Mouse (Mus musculus) midbrain, embryonic 12.5 days (tissue): Measurements from ENCODE around the gene Tlr13. TPM values are rescaled to one million over a fixed set of nuclear protein-coding genes. Genes with fewer than 3 reads are reported as not detected.

Experiments
- ATAC-seq: fragments of 200-750 bp; cut with Nextera tagmentation; 2 replicates; pipeline ENCODE4 v1.8.0; 2017; ENCODE audit warnings: low read depth, moderate TSS enrichment, moderate library complexity; ENCODE audit not compliant: low FRiP score
- H3K27ac ChIP-seq: fragments of 300-500 bp; sonication (generic); replicated peaks from 2 replicates; pipeline ENCODE4 v1.5.1; 2016; ENCODE audit warnings: mild to moderate bottlenecking
- H3K27me3 ChIP-seq: fragments of 300-500 bp; sonication (generic); 2 replicates; pipeline ENCODE4 v1.6.1; 2016; ENCODE audit warnings: mild to moderate bottlenecking
- H3K36me3 ChIP-seq: fragments of 300-500 bp; sonication (generic); 2 replicates; pipeline ENCODE4 v1.6.1; 2016
- H3K4me1 ChIP-seq: fragments of 300-500 bp; sonication (generic); 2 replicates; pipeline ENCODE4 v1.6.1; 2016
- H3K4me2 ChIP-seq: fragments of 300-500 bp; sonication (generic); replicated peaks from 2 replicates; pipeline ENCODE4 v1.6.1; 2016; ENCODE audit warnings: mild to moderate bottlenecking, moderate library complexity
- H3K4me3 ChIP-seq: fragments of 300-500 bp; sonication (generic); 2 replicates; pipeline ENCODE4 v1.5.1; 2016; ENCODE audit warnings: mild to moderate bottlenecking
- H3K9ac ChIP-seq: fragments of 300-500 bp; sonication (generic); replicated peaks from 2 replicates; pipeline ENCODE4 v1.6.1; 2016; ENCODE audit warnings: mild to moderate bottlenecking, moderate library complexity
- H3K9me3 ChIP-seq: fragments of 300-500 bp; sonication (generic); 2 replicates; pipeline ENCODE4 v1.6.1; 2016; ENCODE audit warnings: mild to moderate bottlenecking
- WGBS: fragments of 180-500 bp; shearing (Covaris S2); methylation state at CpG from one replicate; pipeline ENCODE4 v1.1.7; 2016; 5-methylcytosine and 5-hydroxymethylcytosine counted together
- polyA plus RNA-seq: library from polyadenylated mRNA; unstranded; fragments of >200 nt; fragmentation: Nextera tagmentation; extraction: Ambion mirVana; gene quantifications from 2 replicates; pipeline ENCODE4 v1.2.1, GENCODE M21; 2016

Gene Tlr13
- polyA plus RNA-seq, 1 experiment from 2014 or later, result 0.28 TPM

DNA sequence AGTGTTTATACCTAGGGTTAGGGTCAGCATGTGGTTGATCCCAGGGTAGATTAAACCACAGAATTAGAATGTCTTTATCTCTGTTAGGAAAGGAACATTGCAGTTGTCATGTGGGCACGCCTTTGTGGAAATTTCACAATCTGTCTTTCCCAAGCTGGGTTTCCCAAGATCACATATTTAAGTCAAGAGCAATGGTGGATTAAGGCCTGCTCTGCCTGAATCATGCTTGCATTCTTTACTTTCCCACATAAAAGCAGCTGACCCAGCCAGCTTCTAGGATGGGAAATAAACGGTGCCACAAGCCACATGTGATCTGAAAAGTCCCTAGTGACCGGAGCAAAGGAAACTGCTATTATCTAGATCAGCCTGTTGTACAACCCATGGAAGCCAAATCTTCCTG is 6.5 kb downstream of the Tlr13 start:
- no peaks in the 10 kb centered on the region for H3K9me3 ChIP-seq
- H3K27me3 ChIP-seq, result no peaks in the 10 kb centered on the region; the same call in 1 of the 2 replicates
- no peaks in the 10 kb centered on the region for H3K36me3 ChIP-seq
- no peak overlapping the region for H3K27ac ChIP-seq
- no peaks in the 10 kb centered on the region for H3K4me1 ChIP-seq
- H3K9ac ChIP-seq, result no peak overlapping the region
- WGBS, result 82% methylated on average over 3 of the region's 3 CpGs
- ATAC-seq, result no peak
- no peak overlapping the region for H3K4me3 ChIP-seq
- H3K4me2 ChIP-seq, result no peak overlapping the region

DNA sequence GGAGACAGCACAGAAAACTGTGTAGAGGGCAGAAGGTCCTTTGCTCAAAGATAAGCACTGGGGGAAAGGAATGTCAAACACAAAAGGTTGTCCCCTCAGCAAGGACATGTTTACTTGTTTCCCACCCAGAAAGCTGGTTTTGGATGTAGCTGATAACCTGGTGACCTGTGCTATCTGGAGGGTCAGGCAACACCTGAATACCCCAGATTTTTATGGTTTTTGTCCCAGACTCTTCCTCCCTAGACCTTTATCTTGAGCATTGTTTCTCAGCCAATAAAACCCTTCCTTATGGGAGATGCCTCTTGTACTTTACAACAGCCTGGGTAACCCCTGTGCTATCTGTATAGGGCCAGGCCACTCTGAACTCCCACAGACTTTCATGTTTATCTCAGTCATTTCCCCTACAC is 11.2 kb downstream of the Tlr13 start:
- no peaks in the 10 kb centered on the region for H3K9me3 ChIP-seq
- no peak overlapping the region for H3K4me3 ChIP-seq
- H3K27ac ChIP-seq, result no peak overlapping the region
- no peaks in the 10 kb centered on the region for H3K4me1 ChIP-seq
- no peaks in the 10 kb centered on the region for H3K36me3 ChIP-seq
- no peak overlapping the region for H3K4me2 ChIP-seq
- no peak for ATAC-seq
- H3K9ac ChIP-seq, result no peak overlapping the region
- H3K27me3 ChIP-seq, result no peaks in the 10 kb centered on the region; the same call in 1 of the 2 replicates

DNA sequence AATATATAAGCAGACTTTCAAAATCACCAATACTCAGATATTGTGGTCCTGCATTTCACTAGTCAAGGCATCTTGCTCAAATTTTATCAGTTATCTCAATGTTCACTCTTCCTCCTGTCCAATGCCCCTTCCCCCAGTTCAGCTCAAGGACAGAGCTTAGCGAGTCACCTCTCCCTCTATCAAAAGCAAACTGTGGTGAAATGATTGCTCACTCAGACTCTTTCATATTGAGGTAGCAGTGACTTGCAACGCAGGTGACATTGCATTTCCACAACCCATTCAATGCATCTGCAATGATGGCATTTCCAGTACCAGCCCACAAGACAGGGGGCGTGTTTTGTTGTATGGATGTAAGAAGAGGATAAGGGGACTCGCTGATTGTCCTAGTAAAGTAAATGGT is 12.9 kb downstream of the Tlr13 start:
- Histone ChIP-seq H3K4me3 (no peak overlapping the region), H3K4me2 (no peak overlapping the region), H3K27ac (no peak overlapping the region), H3K9me3 (no peaks in the 10 kb centered on the region), H3K27me3 (no peaks in the 10 kb centered on the region), H3K36me3 (no peaks in the 10 kb centered on the region), H3K9ac (no peak overlapping the region), H3K4me1 (no peaks in the 10 kb centered on the region)
- no peak for ATAC-seq
- 73% methylated on average over 4 of the region's 4 CpGs for WGBS

DNA sequence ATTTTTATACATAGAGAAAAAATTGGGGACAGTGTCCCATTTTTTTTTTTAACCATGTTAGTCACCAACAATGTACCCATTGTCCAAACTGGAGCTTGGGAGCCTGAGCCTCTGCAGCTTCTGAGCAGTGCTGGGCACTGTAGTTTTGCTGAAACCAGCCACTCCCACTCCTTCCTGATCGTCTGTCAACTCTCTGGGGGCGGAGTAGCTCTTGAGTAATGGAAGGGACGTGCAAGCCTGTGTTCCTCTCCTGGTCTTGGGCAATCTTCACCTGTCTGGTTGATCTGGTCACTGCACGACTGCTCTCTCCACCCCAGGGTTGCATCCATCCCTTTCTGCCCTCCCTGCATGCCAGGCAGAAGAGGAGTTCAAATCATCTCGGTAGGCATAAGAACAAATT is 21.0 kb downstream of the Tlr13 start:
- Histone ChIP-seq H3K9me3 (no peaks in the 10 kb centered on the region), H3K4me3 (no peak overlapping the region), H3K9ac (no peak overlapping the region), H3K27ac (no peak overlapping the region), H3K4me2 (no peak overlapping the region), H3K36me3 (no peaks in the 10 kb centered on the region), H3K4me1 (no peaks in the 10 kb centered on the region), H3K27me3 (no peaks in the 10 kb centered on the region; the same call in 1 of the 2 replicates)
- no peak for ATAC-seq
- WGBS, result 65% methylated on average over 5 of the region's 5 CpGs

DNA sequence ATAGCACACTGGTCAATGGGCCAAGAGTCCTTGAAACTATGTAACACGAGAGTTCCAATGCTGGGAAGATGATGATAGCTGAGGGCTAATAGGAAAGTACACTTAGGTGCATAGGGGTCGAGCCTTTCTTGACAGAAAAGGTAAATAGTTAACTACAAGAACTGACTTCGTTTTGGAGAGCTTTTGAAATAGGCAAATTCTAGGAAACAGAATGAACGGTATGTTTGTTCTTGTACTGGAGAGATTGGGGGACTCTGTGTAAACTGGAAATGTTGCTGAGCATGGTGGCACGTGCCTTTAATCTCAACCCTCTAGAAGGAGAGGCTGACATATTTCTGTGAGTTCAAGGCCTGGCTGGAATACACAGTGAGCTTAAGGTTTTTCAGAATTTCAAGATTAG is 21.6 kb downstream of the Tlr13 start:
- no peaks in the 10 kb centered on the region; the same call in 1 of the 2 replicates for H3K27me3 ChIP-seq
- no peaks in the 10 kb centered on the region for H3K4me1 ChIP-seq
- H3K4me3 ChIP-seq, result no peak overlapping the region
- H3K4me2 ChIP-seq, result no peak overlapping the region
- ATAC-seq, result no peak
- no peak overlapping the region for H3K9ac ChIP-seq
- H3K9me3 ChIP-seq, result no peaks in the 10 kb centered on the region
- H3K36me3 ChIP-seq, result no peaks in the 10 kb centered on the region
- WGBS, result 72% methylated on average over 5 of the region's 5 CpGs
- H3K27ac ChIP-seq, result no peak overlapping the region

DNA sequence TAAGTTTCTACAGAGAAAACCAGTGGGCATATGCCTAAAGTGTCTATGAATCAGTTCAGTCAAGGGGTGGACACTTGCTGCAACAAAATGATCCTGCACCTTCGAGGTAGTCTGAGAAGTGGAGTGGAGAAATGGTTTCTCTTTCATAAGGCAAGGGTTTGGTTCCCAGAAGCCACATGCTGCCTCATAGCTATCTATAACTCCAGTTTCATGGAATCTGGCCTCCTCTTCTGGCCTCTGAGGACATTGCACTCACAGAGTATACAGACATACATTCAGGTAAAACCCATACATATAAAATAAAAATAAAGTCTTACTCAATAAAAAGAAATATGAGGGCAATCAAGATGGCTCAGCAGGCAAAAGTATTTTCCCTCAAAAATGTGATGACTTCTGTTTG is 22.1 kb downstream of the Tlr13 start:
- no peak overlapping the region for H3K4me3 ChIP-seq
- no peaks in the 10 kb centered on the region; the same call in 1 of the 2 replicates for H3K27me3 ChIP-seq
- WGBS, result 89% methylated on average over 1 of the region's 1 CpGs
- no peak overlapping the region for H3K4me2 ChIP-seq
- ATAC-seq, result no peak
- no peak overlapping the region for H3K9ac ChIP-seq
- no peaks in the 10 kb centered on the region for H3K36me3 ChIP-seq
- H3K27ac ChIP-seq, result no peak overlapping the region
- H3K9me3 ChIP-seq, result no peaks in the 10 kb centered on the region
- no peaks in the 10 kb centered on the region for H3K4me1 ChIP-seq

DNA sequence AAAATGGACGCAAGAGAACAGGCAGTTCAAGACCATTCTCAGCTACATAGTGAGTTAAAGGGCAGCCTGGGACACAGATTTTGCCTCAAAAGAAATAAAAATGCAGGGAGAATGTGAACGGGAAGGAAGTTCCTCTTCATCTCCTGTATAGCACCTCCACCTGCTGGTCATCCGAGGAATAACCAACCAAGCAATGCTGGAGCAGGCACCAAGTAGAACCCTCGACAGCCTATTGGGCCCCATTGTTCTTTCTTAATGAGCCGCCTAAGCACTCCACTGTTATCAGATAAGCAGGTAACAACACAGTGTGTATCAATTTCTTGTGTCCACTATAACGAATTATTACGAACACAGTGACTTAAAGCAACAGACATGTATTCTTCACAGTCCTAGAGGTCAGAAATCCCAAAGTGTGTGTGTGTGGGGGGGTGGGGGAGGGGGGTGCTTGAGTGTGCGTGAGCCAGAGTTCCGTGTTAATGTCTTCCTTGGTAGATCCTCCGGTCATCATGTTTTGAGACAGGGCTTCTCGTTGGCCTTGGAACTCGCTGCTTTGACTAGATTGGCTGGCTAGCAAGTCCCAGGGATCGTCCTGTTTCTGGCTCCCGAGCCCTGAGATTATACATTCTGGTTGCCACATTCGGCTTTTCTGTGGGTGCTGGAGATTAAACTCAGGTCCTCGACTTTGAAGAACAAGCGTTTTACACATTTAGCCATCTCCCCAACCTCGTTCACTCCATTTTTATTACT is 28.3 kb downstream of the Tlr13 start:
- Histone ChIP-seq H3K4me3 (peak overlapping the region; percentile 32), H3K9ac (no peak overlapping the region), H3K4me2 (peak overlapping the region; percentile 48), H3K9me3 (no peaks in the 10 kb centered on the region), H3K27me3 (no peaks in the 10 kb centered on the region; the same call in 1 of the 2 replicates), H3K27ac (no peak overlapping the region), H3K36me3 (no peaks in the 10 kb centered on the region), H3K4me1 (no peaks in the 10 kb centered on the region)
- ATAC-seq, result peak; percentile 85
- 31% methylated on average over 18 of the region's 18 CpGs for WGBS

DNA sequence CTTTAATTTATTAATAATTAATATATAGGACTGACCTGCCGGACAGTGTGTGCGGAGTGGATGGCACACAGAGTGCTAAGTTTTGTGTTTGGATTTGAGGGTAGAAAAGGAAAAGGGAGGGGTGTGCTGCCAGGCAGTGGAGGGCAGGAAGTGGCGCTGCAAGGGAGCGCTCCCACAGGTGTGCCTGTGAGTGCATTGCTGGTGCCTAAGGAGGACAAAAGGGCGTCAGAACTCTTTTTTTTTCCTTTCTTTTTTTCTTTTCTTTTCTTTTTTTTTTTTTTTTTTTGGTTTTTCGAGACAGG is 28.8 kb downstream of the Tlr13 start:
- ATAC-seq, result peak; percentile 59
- Histone ChIP-seq H3K9ac (no peak overlapping the region), H3K36me3 (no peaks in the 10 kb centered on the region), H3K9me3 (no peaks in the 10 kb centered on the region), H3K27ac (no peak overlapping the region), H3K4me2 (peak overlapping the region; percentile 48), H3K4me3 (peak overlapping the region; percentile 32; the same call in 1 of the 2 replicates), H3K4me1 (no peaks in the 10 kb centered on the region), H3K27me3 (no peaks in the 10 kb centered on the region; the same call in 1 of the 2 replicates)
- WGBS, result 54% methylated on average over 5 of the region's 6 CpGs

DNA sequence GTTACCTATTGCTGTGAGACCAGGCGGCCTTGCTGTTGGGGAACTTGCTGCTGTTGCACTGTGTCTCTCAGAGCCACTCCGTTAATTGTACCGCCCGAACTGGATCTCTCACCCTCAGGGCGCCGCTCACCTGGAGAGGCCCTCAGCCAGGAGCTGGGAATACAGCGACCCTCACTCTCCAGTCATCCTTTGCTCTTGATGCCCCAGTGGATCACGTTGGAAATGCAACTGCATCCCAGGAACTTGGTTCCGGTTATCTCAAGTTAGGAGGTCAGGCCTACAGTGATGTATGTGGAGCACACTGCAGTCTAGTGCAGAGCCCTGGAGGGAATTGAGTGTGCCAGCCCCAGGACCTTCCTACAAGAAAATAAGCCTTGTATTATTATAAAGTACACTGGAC is 33.3 kb downstream of the Tlr13 start:
- Histone ChIP-seq H3K9ac (no peak overlapping the region), H3K27ac (no peak overlapping the region), H3K9me3 (no peaks in the 10 kb centered on the region), H3K36me3 (no peaks in the 10 kb centered on the region), H3K27me3 (no peaks in the 10 kb centered on the region), H3K4me1 (no peaks in the 10 kb centered on the region), H3K4me2 (no peak overlapping the region), H3K4me3 (no peak overlapping the region)
- ATAC-seq, result no peak
- WGBS, result 50% methylated on average over 9 of the region's 9 CpGs

DNA sequence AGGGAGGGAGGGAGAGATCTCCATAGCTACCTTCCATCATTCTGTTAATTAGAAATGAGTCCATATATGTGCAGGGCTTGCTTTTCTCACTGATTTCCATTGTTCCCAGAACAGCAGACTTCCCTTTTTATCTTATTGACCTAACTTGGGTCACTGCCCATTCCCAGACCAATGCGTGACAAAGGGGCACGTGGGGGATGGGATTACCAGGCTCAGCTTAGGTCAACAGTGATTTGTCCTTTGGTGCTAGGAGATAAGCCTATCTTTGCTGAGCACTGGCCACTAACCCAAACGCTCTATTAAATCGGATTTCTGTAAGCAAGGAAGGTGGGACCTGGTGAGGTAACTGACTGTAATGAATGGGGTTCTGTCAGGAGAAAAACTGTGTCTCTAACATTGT is 41.3 kb downstream of the Tlr13 start:
- Histone ChIP-seq H3K4me1 (peaks cover 16% of the 10 kb centered on the region), H3K4me3 (no peak overlapping the region), H3K27me3 (no peaks in the 10 kb centered on the region), H3K9me3 (no peaks in the 10 kb centered on the region), H3K9ac (no peak overlapping the region), H3K27ac (no peak overlapping the region), H3K36me3 (no peaks in the 10 kb centered on the region), H3K4me2 (no peak overlapping the region)
- 23% methylated on average over 4 of the region's 4 CpGs for WGBS
- ATAC-seq, result no peak

DNA sequence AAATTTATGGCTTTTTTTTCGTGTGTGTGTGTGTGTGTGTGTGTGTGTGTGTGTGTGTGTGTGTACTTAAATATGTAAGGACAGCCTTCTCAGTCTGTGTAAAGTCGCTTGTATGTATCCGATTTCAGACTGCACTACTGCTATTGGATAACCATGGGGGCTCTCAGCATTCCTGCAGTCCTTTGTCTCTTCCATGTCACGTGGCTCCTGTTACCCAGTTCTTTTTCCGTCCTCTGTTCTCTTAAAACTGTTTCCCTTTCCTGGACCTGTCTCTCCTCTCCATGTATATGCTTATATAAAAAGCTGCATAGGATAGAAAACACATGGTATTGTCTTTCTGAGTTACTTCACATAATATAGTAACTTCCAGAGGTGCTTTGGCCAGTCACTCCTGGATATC is 42.7 kb downstream of the Tlr13 start:
- Histone ChIP-seq H3K27me3 (no peaks in the 10 kb centered on the region), H3K9me3 (no peaks in the 10 kb centered on the region), H3K4me2 (peak overlapping the region; percentile 13; the same call in 1 of the 2 replicates), H3K4me3 (no peak overlapping the region), H3K4me1 (peaks cover 25% of the 10 kb centered on the region), H3K36me3 (no peaks in the 10 kb centered on the region), H3K27ac (peak overlapping the region; percentile 78), H3K9ac (no peak overlapping the region)
- ATAC-seq, result peak; percentile 16; the same call in 1 of the 2 replicates
- 16% methylated on average over 5 of the region's 5 CpGs for WGBS

DNA sequence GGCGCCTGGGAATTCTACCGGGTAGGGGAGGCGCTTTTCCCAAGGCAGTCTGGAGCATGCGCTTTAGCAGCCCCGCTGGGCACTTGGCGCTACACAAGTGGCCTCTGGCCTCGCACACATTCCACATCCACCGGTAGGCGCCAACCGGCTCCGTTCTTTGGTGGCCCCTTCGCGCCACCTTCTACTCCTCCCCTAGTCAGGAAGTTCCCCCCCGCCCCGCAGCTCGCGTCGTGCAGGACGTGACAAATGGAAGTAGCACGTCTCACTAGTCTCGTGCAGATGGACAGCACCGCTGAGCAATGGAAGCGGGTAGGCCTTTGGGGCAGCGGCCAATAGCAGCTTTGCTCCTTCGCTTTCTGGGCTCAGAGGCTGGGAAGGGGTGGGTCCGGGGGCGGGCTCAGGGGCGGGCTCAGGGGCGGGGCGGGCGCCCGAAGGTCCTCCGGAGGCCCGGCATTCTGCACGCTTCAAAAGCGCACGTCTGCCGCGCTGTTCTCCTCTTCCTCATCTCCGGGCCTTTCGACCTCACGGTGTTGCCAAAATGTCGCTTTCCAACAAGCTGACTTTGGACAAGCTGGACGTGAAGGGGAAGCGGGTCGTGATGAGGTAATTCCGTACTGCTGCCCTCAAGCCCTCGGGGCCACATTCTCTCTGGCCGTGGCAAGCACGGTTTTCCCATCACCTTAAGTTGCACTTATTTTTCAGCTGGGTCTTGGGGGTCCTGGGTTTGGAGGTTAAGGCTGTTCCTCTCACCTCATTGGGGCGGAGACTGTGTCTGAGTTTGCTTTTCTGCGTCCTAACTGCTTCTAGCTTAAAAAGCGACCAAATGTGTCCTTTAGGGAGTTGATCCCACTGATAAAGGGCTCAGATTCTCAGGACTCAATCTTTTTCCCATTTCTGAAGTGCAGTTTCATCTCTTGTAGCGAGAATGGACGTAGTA is 44.0 kb downstream of the Tlr13 start, which contains the start of gene Pgk1:
TSS of gene Pgk1 (plus strand) at position 388 of the 937 bp plus-strand sequence.
- Histone ChIP-seq H3K9ac (peak within 1 kb of the TSS; percentile 57), H3K27me3 (no peaks in the 10 kb centered on the region), H3K27ac (peak within 1 kb of the TSS; percentile 78), H3K36me3 (no peaks in the 10 kb centered on the region), H3K4me2 (peak within 1 kb of the TSS; percentile 63), H3K9me3 (no peaks in the 10 kb centered on the region), H3K4me1 (peaks cover 25% of the 10 kb centered on the region), H3K4me3 (peak within 1 kb of the TSS; percentile 54)
- ATAC-seq, result peak; percentile 97
- 14% methylated on average over 55 of the region's 55 CpGs for WGBS
